Mouse (Mus musculus): ENCODE measurements around the gene H2al1f.

DNA sequence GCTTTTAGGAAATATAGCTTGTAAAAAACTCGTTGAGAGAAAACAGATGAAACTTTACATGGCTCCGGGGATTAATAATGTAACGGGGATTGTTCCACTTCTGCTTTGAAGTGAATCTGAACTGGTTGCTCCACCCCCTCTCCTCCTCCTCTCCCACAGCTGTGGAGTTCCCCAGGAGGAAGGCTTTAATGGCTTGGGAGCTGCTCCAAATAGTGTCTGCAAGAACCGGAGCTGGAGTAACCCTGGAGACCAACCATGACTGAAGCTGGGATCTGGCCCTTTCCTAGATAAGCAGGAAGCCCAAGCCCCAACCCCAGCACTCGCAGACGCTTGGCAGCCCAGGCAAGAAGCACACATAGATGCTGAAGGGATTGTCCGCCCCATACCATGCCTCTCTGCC, 47.2 kb upstream of the H2al1f start:
- TF ChIP-seq CTCF (IDR thresholded peaks at IDR 0.05; ENCODE audit: low read depth) (no peak), EP300 (IDR thresholded peaks at IDR 0.05; ENCODE audit: low read depth) (no peak)
